Mouse (Mus musculus) cerebellum, adult (tissue): Measurements from ENCODE around the gene Cox4i2.

ENCODE experiments used
- ATAC-seq: cut with Nextera tagmentation; 2 replicates; pipeline ENCODE4 v1.9.2; 2017; ENCODE audit warnings: mild to moderate bottlenecking, moderate library complexity, mixed read lengths; ENCODE audit not compliant: insufficient number of reproducible peaks, low FRiP score, low TSS enrichment

Cox4i2 gene

GRCm38 (mm10) chr2:152753944-152754711, at the start of gene Cox4i2:
Cox4i2 (plus strand) TSS chr2:152754173.
- no peak for ATAC-seq

DNA sequence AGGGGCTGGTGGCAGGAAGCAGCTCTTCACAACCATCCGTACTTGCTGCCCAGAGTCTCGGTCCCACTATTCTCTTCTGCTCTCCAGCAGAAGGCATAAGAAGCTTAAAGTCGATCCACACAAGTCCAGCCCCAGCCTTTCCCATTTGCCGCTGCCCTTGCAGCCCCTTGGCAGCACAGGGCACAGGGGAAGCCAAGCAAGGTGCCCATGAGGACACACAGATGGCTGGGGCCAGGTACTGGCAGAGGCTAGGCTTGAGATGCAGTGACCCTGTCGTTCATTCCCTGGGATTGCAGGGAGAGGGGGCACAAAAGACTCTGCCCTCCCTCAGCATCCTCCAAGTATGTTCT, 49.7 kb upstream of the Cox4i2 start:
- peak; percentile 47; the same call in 1 of the 2 replicates for ATAC-seq

GRCm38 (mm10) chr2:152704811-152705370, 49.1 kb upstream of the Cox4i2 start:
- ATAC-seq = no peak

DNA sequence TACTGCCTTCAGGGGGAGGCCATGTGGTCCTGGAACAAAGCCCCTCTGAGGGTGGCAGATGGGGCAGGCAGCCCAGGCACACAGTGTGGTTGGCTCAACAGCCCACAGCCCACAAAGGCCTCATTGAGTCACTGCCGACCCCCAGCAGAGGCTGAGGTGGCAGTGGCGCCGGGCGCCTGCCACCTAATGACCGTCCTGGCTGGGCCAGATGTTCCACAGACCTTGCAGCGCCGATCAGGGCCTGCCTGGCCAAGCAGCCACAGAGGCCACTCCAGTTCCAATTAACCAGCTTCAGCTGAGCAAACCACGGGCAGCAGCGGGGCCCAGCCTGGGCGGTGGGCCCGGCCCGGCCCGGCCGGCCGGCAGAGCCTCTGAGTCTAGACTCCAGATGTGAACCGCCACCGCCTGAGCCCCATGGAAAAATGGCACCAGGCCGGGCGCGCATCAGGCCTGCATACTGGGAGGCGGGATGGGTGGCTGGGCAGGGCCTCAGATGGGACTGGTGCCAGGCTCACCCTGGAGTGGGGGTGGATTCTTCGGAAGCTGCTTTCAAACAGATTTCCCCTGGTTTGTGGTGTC, 47.9 kb upstream of the Cox4i2 start:
- ATAC-seq = no peak

GRCm38 (mm10) chr2:152707186-152707585, 46.8 kb upstream of the Cox4i2 start:
- ATAC-seq = no peak

DNA sequence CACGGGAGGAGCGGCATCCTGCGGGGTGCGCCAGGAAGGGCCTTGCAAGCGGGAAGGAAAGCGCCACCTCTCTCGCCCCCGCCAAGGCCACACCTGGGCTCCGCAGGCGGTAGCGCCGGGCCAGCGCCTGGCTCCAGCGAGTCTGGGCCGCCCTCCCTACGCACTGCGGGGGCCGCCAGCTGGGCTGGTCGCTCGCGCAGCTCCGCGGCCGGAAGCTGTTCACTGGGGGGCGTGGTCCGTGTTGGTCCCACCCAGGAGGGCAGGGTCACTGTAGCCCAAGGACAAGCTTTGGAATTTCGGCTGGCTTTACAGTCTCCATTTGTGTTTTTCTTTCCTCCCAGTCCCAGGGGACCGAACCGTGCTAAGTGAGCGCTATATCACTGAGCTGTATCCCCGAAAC, 46.3 kb upstream of the Cox4i2 start:
- ATAC-seq = peak; percentile 54; the same call in 1 of the 2 replicates

DNA sequence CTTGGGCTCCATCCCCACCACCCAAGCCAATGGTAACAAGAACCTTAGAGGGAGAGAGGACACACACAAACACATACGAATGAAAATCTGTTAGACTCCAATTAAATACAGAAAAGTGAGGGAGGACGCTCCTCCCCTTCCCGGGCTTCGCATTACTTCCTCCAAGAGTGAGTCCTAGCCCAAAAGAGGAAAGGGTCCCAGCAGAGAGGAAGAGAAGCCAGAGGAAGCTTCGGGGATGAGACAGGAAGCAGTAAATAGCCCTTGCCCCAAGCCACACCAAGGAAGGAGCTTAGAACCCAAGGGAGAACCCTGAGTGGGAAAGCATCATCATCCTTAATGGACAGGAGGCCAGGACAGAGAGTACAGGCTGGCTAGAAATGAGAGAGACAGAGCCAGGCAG, 44.9 kb upstream of the Cox4i2 start:
- ATAC-seq = no peak

DNA sequence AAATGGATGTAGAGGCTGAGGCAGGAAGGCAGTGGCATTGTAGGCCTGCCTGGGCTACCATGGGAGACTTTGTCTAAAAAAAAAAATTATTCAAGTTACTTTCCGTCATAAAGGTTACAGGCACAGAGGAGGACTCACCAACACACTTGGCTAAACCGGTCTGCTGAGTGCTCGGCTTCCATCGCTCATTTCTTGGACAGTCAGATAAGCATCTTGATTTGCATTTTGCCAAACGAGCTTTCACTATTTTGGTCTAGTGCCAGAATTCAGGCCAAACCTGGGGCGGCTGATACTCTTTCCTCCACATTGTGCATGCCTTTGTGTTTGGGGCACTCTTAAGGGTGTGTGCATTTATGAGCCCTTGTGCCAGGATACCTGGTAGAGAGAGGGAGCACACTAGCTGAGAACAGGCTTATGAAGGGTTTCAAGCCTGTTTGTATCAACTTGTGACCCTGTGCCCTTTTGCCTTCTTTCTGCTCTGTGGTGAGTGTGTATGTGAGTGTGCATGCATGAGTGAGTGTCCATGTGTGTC, 37.7 kb upstream of the Cox4i2 start:
- no peak for ATAC-seq

GRCm38 (mm10) chr2:152717652-152718051, 36.3 kb upstream of the Cox4i2 start:
- ATAC-seq = no peak

DNA sequence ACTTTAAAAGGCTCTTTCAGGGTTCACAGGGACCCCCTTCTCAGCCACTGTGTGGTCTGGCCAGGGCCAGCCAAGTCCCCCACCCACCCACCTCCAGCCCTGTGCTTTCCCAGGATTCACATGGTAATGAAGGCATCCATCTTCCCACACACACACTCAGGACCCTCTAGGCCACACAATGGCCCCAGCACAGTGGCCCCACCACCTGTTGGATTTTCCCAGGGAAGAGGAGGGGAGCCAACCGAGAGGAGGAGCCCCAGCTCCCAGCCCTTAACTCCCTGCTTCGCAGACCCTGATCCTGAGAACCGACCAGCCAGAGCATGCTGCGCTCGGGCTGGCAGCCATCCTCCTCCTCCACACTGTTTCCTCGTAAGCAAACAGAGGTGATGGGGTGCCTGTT, 35.9 kb upstream of the Cox4i2 start:
- ATAC-seq = no peak

DNA sequence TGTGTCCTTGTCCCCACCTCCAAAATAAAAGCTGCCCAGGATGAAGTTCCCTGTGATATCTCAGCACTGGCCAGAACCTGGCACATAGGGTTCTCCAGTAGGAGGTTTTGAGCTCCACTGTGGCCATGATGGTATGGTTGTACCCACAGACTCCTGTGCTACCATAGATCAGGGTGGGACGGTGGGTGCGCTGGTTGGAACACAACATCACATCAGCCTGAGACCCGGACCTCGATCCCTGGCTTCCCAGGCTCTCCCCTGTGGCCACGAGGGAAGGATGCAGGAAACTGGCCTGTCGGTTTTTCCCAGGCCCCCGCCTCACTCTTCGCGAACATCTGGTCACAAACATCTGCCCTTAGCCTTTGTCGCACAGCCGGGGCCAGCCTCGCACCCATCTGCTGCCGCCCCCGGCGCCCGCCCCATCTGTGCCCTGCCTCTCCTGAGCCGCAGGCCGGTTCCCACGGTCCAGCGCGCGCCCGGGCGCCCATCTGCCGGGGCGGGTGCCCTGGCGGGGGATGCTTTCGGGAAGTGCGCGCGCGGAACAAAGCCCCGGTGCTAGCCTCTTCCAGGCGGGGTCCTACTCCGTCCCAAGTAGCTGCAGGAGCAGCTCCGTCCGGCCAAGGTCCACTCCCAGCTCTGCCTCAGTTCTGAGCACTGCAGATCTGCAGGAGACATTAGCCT, 30.2 kb upstream of the Cox4i2 start:
- no peak; the same call in 1 of the 2 replicates for ATAC-seq

DNA sequence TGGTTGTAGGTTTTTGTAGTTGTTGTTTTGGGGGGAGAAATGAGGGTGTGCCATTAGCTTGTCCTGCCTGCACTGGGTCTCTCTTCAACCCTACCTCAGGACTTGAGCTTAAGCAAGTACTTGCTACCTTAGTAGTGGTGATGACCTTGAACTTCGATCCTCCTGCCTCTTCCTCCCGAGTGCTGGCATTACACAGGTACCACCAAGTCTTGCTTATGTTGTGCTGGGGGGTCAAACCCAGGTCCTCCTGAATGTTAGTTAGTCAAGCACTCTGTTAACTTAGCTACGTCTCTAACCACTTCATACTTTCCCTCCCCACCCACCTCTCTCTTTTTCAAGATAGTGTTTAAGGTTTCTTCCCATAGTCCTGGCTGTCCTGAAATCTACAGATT, 29.6 kb upstream of the Cox4i2 start:
- ATAC-seq = no peak

DNA sequence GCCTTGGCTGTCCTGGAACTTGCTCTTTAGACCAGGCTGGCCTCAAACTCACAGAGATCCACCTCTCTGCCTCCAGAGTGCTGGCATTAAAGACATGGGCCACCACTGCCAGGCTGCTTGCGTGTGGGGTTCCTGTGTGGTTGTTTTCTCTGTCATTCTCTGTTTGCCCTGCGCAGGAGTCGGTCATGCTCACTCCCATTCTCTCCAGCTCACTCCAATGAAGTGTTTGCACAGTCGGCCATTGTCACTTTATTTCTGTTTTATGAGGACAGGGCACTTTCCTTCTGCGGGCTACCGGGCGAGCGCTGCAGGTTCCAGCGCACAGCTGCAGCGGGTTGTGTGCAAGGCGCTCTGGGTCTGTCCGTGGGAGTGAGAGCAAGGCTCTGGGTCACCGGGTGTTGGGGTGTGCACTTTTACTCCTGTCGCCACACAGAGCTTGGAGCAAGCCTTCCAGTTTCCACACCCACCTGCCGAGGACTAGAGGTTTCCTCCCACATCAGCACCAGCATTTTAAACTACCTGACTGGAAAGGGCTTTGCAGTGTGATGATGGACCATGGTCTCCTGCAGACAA, 28.7 kb upstream of the Cox4i2 start:
- no peak for ATAC-seq

DNA sequence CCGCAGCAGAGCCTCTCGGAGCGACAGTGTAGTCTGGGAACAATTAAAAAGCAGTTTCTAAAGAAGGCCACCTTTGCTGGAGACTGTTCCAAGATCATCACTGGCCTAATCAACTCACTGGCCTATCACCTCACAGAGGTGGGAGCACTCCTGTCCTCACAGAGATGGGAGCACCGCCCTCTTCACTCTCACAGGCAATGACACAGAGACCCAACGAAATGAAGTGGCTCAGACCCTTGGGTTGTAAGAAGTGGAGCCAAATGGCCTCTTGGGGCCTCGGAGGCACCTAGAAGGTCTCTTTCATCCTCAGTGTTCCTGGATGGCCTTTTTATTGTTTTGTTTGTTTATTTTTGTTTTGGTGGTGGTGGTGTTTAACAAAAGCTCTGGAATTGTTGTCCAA, 27.8 kb upstream of the Cox4i2 start:
- no peak for ATAC-seq

DNA sequence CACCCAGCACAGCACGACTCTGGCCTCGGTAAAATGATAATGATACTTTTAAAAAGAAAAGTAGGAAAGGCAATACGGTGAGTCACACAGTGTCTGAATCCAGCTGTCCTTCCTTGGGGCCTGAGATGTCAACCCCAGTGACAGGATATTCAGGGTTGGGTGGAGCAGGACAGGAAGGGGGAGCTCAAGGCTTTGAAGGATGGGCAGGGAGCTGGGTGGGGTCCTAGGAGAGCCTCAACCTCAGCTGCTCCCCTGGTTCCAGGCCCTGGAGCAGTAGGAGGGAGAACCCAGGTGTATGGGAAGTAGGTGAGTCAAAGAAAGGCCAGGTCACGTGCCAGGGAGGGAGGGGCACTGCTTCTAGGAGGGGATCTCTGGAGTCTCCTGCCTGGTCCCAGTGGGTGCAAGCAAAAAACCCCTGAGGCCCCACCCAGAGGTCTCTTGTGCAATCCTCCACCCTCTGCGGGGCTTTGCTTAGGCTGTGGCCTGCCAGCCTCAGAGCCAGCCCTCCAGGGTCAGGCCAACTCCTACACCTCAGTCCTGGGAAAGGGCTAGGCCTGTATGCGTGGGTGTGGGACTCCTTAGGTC, 27.1 kb upstream of the Cox4i2 start:
- no peak for ATAC-seq

DNA sequence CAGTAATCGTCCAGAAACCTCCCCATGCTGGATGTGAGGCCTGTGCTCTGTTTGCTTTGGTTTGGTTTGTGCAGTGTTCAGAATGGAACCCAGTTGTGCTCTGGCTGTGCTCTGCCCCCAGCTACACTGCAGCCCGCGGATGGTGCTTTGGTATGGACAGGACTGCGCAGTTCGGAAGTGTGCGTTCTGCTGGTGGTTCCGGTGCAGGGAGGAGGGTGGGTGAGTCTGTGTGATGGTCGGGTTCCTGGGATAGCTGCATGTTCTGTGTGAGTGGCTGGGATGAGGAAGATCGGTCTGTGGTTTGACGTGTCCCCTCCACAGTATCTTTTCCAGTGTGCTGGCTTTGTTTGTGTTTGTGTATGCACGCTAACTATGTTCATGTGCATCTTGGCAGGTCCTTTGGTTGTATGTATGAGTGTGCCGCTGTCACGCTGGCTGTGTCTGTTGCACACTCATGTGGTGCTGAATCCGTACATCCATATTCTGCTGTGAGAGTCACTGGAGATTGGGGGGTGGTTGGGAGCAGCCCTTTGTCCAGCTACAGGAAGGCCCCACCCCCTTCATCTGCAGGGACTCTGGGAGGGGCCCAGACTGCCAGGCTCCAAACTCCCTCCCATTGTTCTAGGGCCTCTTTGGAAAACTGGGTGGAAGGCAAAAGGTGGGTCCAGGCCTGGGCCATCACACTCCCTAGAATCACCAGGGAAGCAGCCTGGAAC, 26.0 kb upstream of the Cox4i2 start:
- ATAC-seq = no peak

GRCm38 (mm10) chr2:152728594-152728993, 25.4 kb upstream of the Cox4i2 start:
- no peak for ATAC-seq

DNA sequence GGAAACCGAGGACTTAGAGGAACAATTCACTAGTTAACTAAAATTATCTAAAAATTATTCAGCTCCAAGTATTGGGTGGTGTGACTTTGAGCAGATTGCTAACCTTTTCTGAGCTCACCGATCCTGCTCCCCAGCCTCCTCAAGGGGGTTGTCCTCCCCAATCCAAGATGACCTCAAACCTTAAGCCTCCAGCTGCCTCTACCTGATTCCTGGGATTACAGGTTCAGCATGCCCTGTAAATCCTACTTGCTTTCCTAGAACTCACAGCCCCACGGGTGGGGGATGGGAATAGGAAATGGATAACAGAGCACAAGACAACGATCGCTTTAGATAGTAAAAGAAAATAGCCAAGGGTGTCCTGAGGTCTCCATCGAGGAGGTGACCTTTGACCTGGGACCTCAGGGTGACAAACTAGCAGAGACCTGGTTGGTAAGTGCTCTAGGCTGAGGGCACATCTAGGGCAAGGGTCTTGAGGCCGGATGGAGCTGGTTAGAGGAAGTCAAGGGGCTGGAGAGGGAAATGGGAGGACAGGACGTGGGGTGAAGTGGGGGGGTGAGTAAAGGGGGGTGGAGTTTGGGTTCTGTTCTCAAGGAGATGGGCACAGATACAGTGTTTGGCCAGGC, 24.8 kb upstream of the Cox4i2 start:
- no peak for ATAC-seq

DNA sequence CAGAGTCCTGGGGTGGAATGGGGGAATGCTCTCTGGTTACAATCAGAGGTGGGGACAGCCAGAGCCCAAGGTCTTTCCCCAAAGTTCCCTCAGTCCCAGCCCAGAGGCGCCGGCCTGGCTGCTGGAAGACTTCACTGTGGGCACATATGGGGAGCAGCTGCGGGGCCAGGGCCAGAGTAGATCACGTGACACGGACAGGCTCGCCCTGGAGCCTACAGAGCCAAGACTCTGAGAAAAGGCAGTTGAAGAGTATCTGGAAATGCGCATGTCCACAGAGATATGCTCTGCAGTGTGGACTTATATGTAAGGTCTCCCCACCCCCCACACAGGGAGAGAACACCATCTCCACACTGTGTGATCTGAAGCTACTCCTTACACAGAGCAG, 24.3 kb upstream of the Cox4i2 start:
- ATAC-seq = no peak
